Mouse (Mus musculus): ENCODE measurements around the gene Gm4070. TPM values are rescaled to one million over a fixed set of nuclear protein-coding genes. Genes with fewer than 3 reads are reported as not detected.
"Not testable (repeated sequence)": the region's sequence is repeated elsewhere in the genome, so short reads cannot be mapped to it uniquely, and the experiment has no call there.

Gm4070 gene
- polyA plus RNA-seq (2016; fragmentation: Nextera tagmentation; extraction: Ambion mirVana) = 0.10 and 0.28 TPM in 2 replicates

- not testable (repeated sequence) for H3K36me3 ChIP-seq; ATAC-seq (ENCODE audit: insufficient number of reproducible peaks, insufficient read depth, low FRiP score, low TSS enrichment, low read depth); H3K4me3 ChIP-seq (replicated peaks); H3K9ac ChIP-seq (replicated peaks); H3K9me3 ChIP-seq; H3K4me2 ChIP-seq; H3K27me3 ChIP-seq; H3K4me1 ChIP-seq (replicated peaks); H3K27ac ChIP-seq
- WGBS = 77% methylated on average over 1 of the region's 1 CpGs
Observed at GRCm38 (mm10) chr7:105953812-105954211, at the start of gene Gm4070. Gm4070 (minus strand) TSS chr7:105953967.

DNA sequence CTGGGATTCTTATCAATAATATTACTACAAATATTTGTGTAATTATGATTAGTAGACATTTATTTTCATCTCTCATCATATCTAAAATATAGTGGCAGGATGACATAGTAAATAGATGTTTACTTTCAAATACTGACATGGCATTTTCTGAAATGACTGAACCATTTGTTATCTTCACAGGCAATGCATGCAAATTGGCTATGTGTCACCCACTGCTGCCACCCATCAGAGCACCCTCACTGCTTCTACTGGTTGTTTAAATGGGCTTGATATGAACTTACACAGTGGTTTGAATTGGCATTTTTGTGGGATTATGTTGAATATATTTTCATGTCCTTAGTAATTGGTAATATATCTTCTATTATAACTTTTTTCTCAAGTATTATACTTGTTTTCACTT is 773 bp upstream of the Gm4070 start:
- H3K4me1 ChIP-seq (replicated peaks); H3K9ac ChIP-seq (replicated peaks); H3K27me3 ChIP-seq; H3K4me3 ChIP-seq (replicated peaks); H3K4me2 ChIP-seq; ATAC-seq (ENCODE audit: insufficient number of reproducible peaks, insufficient read depth, low FRiP score, low TSS enrichment, low read depth); H3K9me3 ChIP-seq; H3K36me3 ChIP-seq; H3K27ac ChIP-seq: not testable (repeated sequence)

DNA sequence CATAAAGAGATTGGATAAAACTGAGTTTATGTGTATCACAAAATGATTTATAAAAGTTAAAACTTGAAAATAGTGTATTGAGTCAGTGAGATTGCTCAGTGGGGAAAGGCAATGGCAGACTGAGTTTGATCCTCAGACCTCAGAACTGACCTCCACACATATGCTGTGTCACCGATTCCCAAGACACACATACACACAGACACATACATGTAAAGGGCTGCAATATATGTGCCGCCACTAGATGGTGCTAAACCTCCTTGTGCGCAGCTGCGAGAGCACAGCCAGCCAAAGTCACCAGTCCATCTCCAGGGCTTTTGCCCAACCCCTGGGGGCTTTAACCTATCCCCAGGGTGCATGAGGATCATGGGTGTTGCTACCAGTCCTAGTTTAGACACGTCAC is 1.4 kb downstream of the Gm4070 start:
- not testable (repeated sequence) for H3K9ac ChIP-seq (replicated peaks); H3K36me3 ChIP-seq; H3K4me1 ChIP-seq (replicated peaks); H3K9me3 ChIP-seq; H3K27ac ChIP-seq; H3K27me3 ChIP-seq; H3K4me3 ChIP-seq (replicated peaks); H3K4me2 ChIP-seq
- peak; percentile 56; the same call in 1 of the 2 replicates for ATAC-seq (ENCODE audit: insufficient number of reproducible peaks, insufficient read depth, low FRiP score, low TSS enrichment, low read depth)
- WGBS = no CpG with 5 or more reads among the region's 5 CpGs

- H3K4me3 ChIP-seq (replicated peaks); H3K9me3 ChIP-seq; ATAC-seq (ENCODE audit: insufficient number of reproducible peaks, insufficient read depth, low FRiP score, low TSS enrichment, low read depth); H3K4me2 ChIP-seq; H3K27ac ChIP-seq; H3K36me3 ChIP-seq; H3K4me1 ChIP-seq (replicated peaks); H3K9ac ChIP-seq (replicated peaks); H3K27me3 ChIP-seq: not testable (repeated sequence)
- 86% methylated on average over 1 of the region's 3 CpGs for WGBS
Observed at GRCm38 (mm10) chr7:105945238-105945637, 8.5 kb downstream of the Gm4070 start.

- not testable (repeated sequence) for H3K4me1 ChIP-seq (replicated peaks); H3K9ac ChIP-seq (replicated peaks); ATAC-seq (ENCODE audit: insufficient number of reproducible peaks, insufficient read depth, low FRiP score, low TSS enrichment, low read depth); H3K4me2 ChIP-seq; H3K27ac ChIP-seq; H3K4me3 ChIP-seq (replicated peaks); H3K9me3 ChIP-seq; H3K36me3 ChIP-seq; H3K27me3 ChIP-seq
- WGBS = no CpG with 5 or more reads among the region's 1 CpGs
Observed at GRCm38 (mm10) chr7:105932132-105932531, 21.6 kb downstream of the Gm4070 start.

DNA sequence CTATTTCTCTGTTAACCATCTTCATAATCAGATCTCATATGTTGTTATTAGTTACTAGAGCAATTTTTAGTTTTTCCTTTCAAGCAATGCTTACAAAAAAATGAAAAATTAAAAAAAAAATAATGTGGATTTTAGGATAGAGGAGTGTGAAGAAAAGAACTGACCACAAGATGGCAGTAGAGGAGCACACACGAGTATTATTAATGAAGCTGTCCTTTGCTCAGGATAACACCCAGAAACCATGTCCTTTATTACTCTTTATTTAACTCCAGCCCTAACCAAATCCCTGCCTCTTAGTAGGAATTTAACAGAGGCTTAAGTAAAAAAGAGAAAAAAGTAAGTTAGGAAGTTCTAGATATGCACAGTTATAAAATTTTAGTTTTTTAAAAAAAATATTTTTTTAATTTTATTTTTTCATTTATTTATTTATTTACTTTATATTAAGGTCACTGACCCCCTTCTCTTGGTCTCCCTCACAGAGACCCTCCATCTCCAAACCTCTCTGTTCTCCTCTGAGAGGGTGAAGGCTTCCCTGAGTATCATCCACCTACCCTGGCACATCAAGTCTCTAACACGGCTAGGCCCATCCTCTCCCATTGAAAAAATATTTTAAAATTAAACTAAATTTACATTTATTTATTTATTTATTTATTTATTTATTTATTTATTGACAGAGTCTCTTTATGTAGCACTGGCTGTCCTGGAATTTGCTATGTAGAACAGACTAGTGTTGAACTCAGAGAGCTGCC is 70.0 kb downstream of the Gm4070 start:
- H3K9me3 ChIP-seq; H3K4me1 ChIP-seq (replicated peaks); H3K27me3 ChIP-seq; H3K4me3 ChIP-seq (replicated peaks); H3K4me2 ChIP-seq; H3K9ac ChIP-seq (replicated peaks); H3K27ac ChIP-seq; H3K36me3 ChIP-seq: not testable (repeated sequence)
- 92% methylated on average over 1 of the region's 2 CpGs for WGBS
- peak; percentile 71; the same call in 1 of the 2 replicates for ATAC-seq (ENCODE audit: insufficient number of reproducible peaks, insufficient read depth, low FRiP score, low TSS enrichment, low read depth)

- WGBS = 80% methylated on average over 1 of the region's 2 CpGs
- not testable (repeated sequence) for H3K36me3 ChIP-seq; H3K9me3 ChIP-seq; H3K4me1 ChIP-seq (replicated peaks); H3K4me3 ChIP-seq (replicated peaks); H3K4me2 ChIP-seq; ATAC-seq (ENCODE audit: insufficient number of reproducible peaks, insufficient read depth, low FRiP score, low TSS enrichment, low read depth); H3K27ac ChIP-seq; H3K27me3 ChIP-seq; H3K9ac ChIP-seq (replicated peaks)
Observed at GRCm38 (mm10) chr7:105879717-105880484, 73.9 kb downstream of the Gm4070 start.

- no CpG with 5 or more reads among the region's 2 CpGs for WGBS
- H3K27me3 ChIP-seq; H3K9ac ChIP-seq (replicated peaks); H3K4me2 ChIP-seq; H3K4me1 ChIP-seq (replicated peaks); H3K36me3 ChIP-seq; H3K9me3 ChIP-seq; H3K27ac ChIP-seq; H3K4me3 ChIP-seq (replicated peaks); ATAC-seq (ENCODE audit: insufficient number of reproducible peaks, insufficient read depth, low FRiP score, low TSS enrichment, low read depth): not testable (repeated sequence)
Observed at GRCm38 (mm10) chr7:105855718-105856560, 97.8 kb downstream of the Gm4070 start.

Other genes with a start within 250 kb of the Gm4070 start
- gene Ilk, start 217.4 kb downstream of the Gm4070 start, polyA plus RNA-seq (2016; fragmentation: Nextera tagmentation; extraction: Ambion mirVana) = 216 and 232 TPM in 2 replicates
- 43.1 and 50.8 TPM in 2 replicates for gene Rrp8, start 216.6 kb downstream of the Gm4070 start, polyA plus RNA-seq (2016; fragmentation: Nextera tagmentation; extraction: Ambion mirVana)
- 170 and 173 TPM in 2 replicates for gene Taf10, start 209.6 kb downstream of the Gm4070 start, polyA plus RNA-seq (2016; fragmentation: Nextera tagmentation; extraction: Ambion mirVana)
- gene Tpp1, start 201.7 kb downstream of the Gm4070 start, polyA plus RNA-seq (2016; fragmentation: Nextera tagmentation; extraction: Ambion mirVana) = 33.3 and 38.3 TPM in 2 replicates
- gene Dchs1, start 166.3 kb downstream of the Gm4070 start, polyA plus RNA-seq (2016; fragmentation: Nextera tagmentation; extraction: Ambion mirVana) = 24.8 and 28.2 TPM in 2 replicates
- gene Mrpl17, start 142.9 kb downstream of the Gm4070 start, polyA plus RNA-seq (2016; fragmentation: Nextera tagmentation; extraction: Ambion mirVana) = 319 and 330 TPM in 2 replicates